Mouse (Mus musculus) ES-E14 (cell line): ENCODE results near the gene Sept7. TPM values are rescaled to one million over a fixed set of nuclear protein-coding genes. Genes with fewer than 3 reads are reported as not detected.

ENCODE experiments used
- DNase-seq: peaks from one replicate; pipeline ENCODE4 v3.0.0-alpha.2; 2013; ENCODE audit warnings: low read depth, low spot score
- H3K27ac ChIP-seq: 2 replicates; pipeline ENCODE4 v1.5.1; 2012; ENCODE audit warnings: low read depth, mild to moderate bottlenecking, low read length, moderate library complexity, mixed read lengths; ENCODE audit not compliant: poor library complexity, insufficient read depth, severe bottlenecking
- H3K36me3 ChIP-seq: 2 replicates; pipeline ENCODE4 v1.6.1; 2012; ENCODE audit warnings: mild to moderate bottlenecking, low read length, moderate library complexity, mixed read lengths; ENCODE audit not compliant: control insufficient read depth, poor library complexity, insufficient read depth, severe bottlenecking
- H3K4me1 ChIP-seq, 2 experiments: fragments of 150-350 bp in 1 of 2; sonication (generic) in 1 of 2; 2 replicates each; pipeline ENCODE4 v1.6.1; 2012; ENCODE audit warnings: low read length in 2 of 2, mild to moderate bottlenecking in 1 of 2, mixed read lengths in 1 of 2; ENCODE audit not compliant: control insufficient read depth in 2 of 2, insufficient read depth in 2 of 2, poor library complexity in 1 of 2
- H3K4me3 ChIP-seq, 2 experiments: fragments of 150-350 bp in 1 of 2; sonication (generic) in 1 of 2; 2 replicates each; pipeline ENCODE4 v1.5.1; 2012; ENCODE audit warnings: low read length in 2 of 2, low read depth in 1 of 2, mild to moderate bottlenecking in 1 of 2, mixed read lengths in 1 of 2; ENCODE audit not compliant: insufficient read depth in 1 of 2, poor library complexity in 1 of 2, severe bottlenecking in 1 of 2
- H3K9ac ChIP-seq: 2 replicates; pipeline ENCODE4 v1.6.1; 2012; ENCODE audit warnings: low read depth, mild to moderate bottlenecking, low read length, mixed read lengths; ENCODE audit not compliant: poor library complexity, insufficient read depth, severe bottlenecking
- H3K9me3 ChIP-seq: fragments of 150-350 bp; sonication (generic); 2 replicates; pipeline ENCODE4 v1.6.1; 2012; ENCODE audit warnings: low read depth, mild to moderate bottlenecking, low read length; ENCODE audit not compliant: control insufficient read depth, insufficient read depth
- CHD2 ChIP-seq: IDR thresholded peaks from 2 replicates; pipeline ENCODE4 v1.6.1; 2014; ENCODE audit warnings: mild to moderate bottlenecking, low read depth, low read length, inconsistent platforms
- HCFC1 ChIP-seq: IDR thresholded peaks from 2 replicates; pipeline ENCODE4 v1.6.1; 2012; ENCODE audit warnings: low read length, inconsistent platforms, borderline replicate concordance; ENCODE audit not compliant: insufficient read depth
- MAFK ChIP-seq: IDR thresholded peaks from 2 replicates; pipeline ENCODE4 v1.6.1; 2014; ENCODE audit warnings: mild to moderate bottlenecking, low read depth, low read length, inconsistent platforms; ENCODE audit not compliant: insufficient read depth
- ZC3H11A ChIP-seq: IDR thresholded peaks from 2 replicates; pipeline ENCODE4 v1.6.1; 2012; ENCODE audit warnings: low read depth, mild to moderate bottlenecking, inconsistent platforms, low read length, borderline replicate concordance
- ZNF384 ChIP-seq: IDR thresholded peaks from 2 replicates; pipeline ENCODE4 v1.6.1; 2012; ENCODE audit warnings: low read depth, low read length, inconsistent platforms
- in situ Hi-C, 2 experiments: fragments of 600-800 bp; cut with MboI; formaldehyde crosslinking; loops; one replicate each; pipeline ENCODE4 v1.15.1; 2025; ENCODE audit warnings: low sequenced_read_pairs in 2 of 2, inconsistent platforms in 1 of 2; ENCODE audit not compliant: unreplicated experiment in 2 of 2
- total RNA-seq: library from RNA; depleted of rRNA; stranded (reverse); fragments of 300-350 nt; gene quantifications from 2 replicates; pipeline ENCODE4 v1.2.3, GENCODE M21; 2012

Gene Sept7
- total RNA-seq, 1 experiment = 110 TPM

DNA sequence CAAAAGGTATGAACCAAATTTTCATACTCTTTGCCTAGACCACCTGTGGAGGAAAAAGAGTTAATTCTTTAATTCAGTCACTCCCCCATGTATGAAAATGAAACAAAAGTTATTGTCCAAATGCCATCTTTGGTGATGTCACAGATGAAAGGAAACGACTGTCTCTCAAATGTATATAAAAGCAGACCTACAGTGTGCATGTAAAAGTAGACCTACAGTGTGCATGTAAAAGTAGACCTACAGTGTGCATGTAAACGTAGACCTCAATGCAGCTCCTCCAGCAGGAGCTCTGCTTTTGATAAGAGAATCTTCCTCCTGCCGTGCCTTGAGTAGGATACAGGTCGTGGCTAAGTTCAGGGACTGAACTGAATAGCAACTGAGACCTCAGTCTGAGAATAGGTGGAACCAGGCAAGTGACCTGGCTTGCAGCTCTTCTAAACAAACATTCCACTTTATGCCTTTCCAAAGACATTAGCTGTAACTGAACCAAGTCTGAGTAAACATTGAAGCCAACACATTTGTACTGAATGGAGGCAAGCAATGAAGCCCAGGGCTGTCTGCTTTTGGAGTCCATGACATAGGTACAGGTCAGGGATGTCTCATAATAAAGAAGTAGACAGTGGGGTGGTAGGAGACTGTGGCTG lies 75.6 kb downstream of the Sept7 start:
- Histone ChIP-seq H3K9ac (no peak overlapping the region), H3K4me3 (no peak overlapping the region), H3K27ac (no peak overlapping the region), H3K9me3 (no peaks in the 10 kb centered on the region), H3K36me3 (no peaks in the 10 kb centered on the region), H3K4me1 (no peaks in the 10 kb centered on the region)
- TF ChIP-seq MAFK (no peak), CHD2 (no peak), ZC3H11A (no peak), ZNF384 (no peak), HCFC1 (no peak)
- in situ Hi-C loops = no loop called here
- DNase-seq = no peak

DNA sequence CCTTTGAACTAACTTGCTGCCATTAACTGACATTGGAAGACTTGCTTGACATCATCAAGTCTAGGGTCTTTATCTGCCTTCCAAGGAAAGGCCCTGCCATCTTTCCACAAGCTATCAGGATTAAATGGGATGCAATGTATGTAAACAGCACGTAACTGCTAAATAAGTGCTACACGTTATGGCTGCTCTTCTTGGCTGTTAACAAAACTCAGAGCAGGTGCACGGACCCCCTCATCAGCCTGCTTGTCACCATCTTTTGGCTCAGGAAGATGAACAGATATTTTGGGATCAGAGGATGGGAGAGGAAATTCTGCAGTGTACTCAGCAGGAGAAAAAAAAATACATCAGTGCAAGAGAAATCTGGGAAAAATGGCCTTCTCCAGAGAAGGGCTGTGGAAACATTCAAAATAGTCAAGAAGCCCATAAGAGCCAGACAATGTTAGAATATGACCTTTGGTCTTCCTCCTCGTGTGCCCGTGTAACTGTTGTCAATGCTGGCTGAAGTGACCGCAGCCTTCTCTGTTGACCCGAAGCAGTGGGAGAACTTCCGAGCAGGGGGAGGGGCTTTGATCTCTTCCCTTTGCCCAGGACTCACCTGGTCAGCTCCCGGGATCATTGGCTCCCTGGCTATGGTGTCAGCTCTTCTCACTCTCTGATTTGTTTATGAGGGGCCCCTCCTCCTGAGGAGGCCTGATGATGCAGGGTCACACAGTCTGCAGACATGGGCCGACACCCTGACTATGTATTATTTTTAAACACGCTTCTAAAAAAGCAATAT lies 76.9 kb downstream of the Sept7 start:
- no peaks in the 10 kb centered on the region for H3K36me3 ChIP-seq
- H3K4me1 ChIP-seq = no peaks in the 10 kb centered on the region
- no peak overlapping the region for H3K9ac ChIP-seq
- H3K27ac ChIP-seq = no peak overlapping the region
- in situ Hi-C loops = no loop called here
- H3K4me3 ChIP-seq = no peak overlapping the region
- TF ChIP-seq HCFC1 = no peak
- no peak for TF ChIP-seq ZC3H11A
- no peak for DNase-seq
- no peaks in the 10 kb centered on the region for H3K9me3 ChIP-seq

DNA sequence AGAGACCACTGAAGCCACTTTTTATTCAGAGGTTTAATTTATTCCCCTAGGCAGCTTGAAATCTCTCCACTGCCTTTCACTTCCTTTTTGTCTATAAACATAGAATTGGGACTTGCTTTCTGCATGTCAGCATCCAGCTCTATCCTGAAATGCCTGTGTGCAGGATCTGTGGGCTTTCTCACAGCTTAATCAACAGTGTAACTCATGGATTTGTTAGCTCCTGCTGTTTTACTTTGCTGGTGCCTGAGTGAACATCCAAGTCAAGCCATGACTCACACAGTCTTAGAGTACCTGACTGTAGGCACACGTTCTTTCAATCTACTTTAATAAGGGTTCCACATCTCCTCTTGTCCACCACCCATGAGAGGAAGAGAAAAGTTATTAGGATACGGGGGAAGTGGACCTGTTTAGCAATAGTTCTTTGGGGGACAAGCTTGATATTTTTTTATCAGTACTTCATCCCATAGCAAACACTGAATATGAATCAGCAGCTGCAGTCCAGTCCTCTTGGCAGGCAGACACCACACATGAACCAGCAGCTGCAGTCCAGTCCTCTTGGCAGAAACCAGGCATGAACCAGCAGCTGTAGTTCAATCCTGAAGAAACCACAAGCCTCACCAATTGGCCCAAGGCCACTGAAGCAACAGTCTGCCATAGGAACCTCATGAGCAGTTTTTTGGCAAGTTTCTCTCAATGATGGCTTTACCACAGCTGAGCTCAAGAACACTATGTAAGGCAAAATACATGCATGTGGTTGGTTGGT lies 85.4 kb downstream of the Sept7 start:
- in situ Hi-C loops = no loop called here
- H3K9ac ChIP-seq = no peak overlapping the region
- H3K27ac ChIP-seq = no peak overlapping the region
- H3K9me3 ChIP-seq = no peaks in the 10 kb centered on the region
- TF ChIP-seq ZNF384 (no peak), MAFK (no peak), ZC3H11A (no peak), CHD2 (no peak), HCFC1 (no peak)
- H3K36me3 ChIP-seq = no peaks in the 10 kb centered on the region
- no peak overlapping the region for H3K4me3 ChIP-seq
- no peaks in the 10 kb centered on the region for H3K4me1 ChIP-seq
- DNase-seq = no peak

DNA sequence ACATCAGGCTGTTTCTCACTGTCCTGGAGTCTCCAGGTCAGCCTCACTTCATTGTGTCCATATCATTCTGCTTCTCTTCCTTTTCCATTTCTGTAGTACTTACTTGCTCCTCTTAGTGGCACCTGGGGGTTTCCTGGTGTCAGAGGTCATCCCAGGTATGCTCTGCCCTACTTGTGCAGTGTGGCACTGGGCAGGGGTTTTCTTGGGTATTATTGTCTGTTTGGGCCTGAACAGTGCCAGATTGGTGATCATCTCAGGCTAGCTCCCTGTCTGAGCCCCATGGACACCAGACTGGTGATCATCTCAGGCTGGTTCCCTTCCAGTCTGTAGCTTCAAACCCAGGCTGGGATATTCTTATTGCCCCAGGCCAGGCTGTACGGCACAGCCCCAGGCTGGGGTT lies 88.2 kb downstream of the Sept7 start:
- in situ Hi-C loops = no loop called here
- no peak for TF ChIP-seq HCFC1
- TF ChIP-seq ZC3H11A = no peak
- no peak for TF ChIP-seq CHD2
- TF ChIP-seq MAFK = no peak
- TF ChIP-seq ZNF384 = no peak
- no peaks in the 10 kb centered on the region for H3K4me1 ChIP-seq
- no peak overlapping the region for H3K27ac ChIP-seq
- DNase-seq = no peak
- H3K4me3 ChIP-seq = no peak overlapping the region
- H3K36me3 ChIP-seq = no peaks in the 10 kb centered on the region
- no peak overlapping the region for H3K9ac ChIP-seq
- H3K9me3 ChIP-seq = no peaks in the 10 kb centered on the region
